Mouse (Mus musculus): ENCODE data around the gene Calcoco2.

DNA sequence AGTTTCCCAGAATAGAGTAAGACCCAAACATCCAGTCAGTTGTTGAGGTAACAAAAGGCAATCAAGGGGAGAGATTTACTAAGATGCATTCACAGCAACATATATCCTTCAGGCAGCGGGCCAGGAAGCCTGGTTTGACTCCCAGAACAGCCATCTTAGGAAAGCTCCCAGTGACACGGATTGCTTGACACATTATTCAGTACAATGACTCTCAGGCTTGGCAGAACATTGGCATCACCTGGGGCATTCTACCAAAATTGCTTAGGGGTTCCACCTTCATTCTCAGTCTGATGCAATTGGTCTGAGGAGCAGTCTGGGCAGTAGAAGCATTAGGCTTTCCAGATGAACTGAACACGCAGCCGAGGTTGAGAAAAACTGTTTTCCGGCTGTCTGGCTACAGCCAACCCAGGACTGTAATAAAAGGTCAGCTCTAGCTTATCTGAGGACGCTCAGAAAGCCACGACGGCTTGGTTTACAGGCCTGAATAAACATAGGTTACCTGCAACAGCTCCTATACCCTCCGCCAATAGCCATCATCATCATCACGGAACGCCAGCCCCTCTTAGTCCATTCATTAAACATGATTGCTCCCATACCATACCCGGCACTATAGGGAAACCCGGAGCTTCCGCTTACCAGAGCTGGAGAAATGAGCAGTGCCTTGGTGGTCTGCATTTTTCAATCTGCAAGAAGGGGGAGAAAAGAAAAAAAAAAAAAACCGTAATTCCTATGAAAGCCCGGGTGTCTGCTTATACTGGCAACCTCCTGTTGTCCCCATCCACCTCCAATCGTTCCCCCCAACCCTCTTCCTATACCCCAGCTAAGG is 37.2 kb downstream of the Calcoco2 start:
- TF ChIP-seq CTCF (IDR thresholded peaks at IDR 0.05; ENCODE audit: low read depth), result no peak
- TF ChIP-seq EP300 (IDR thresholded peaks at IDR 0.05; ENCODE audit: low read depth), result no peak

All from liver, postnatal 0 days (tissue).